Mouse (Mus musculus) embryonic facial prominence, embryonic 14.5 days (tissue): ENCODE data around the gene Mapk14. TPM values are rescaled to one million over a fixed set of nuclear protein-coding genes. Genes with fewer than 3 reads are reported as not detected.

Experiments
- ATAC-seq: fragments of 200-750 bp; cut with Nextera tagmentation; 2 replicates; pipeline ENCODE4 v1.8.0; 2017; ENCODE audit warnings: low read depth, moderate number of reproducible peaks, moderate TSS enrichment
- DNase-seq: peaks from one replicate; pipeline ENCODE4 v3.0.0-alpha.2; 2015; ENCODE audit warnings: low spot score
- H3K27ac ChIP-seq: fragments of 300-500 bp; sonication (generic); replicated peaks from 2 replicates; pipeline ENCODE4 v1.5.1; 2014; ENCODE audit warnings: low read depth, mild to moderate bottlenecking, low read length, moderate library complexity
- H3K27me3 ChIP-seq: fragments of 300-500 bp; sonication (generic); replicated peaks from 2 replicates; pipeline ENCODE4 v1.6.1; 2014; ENCODE audit warnings: low read length; ENCODE audit not compliant: control insufficient read depth, insufficient read depth
- H3K36me3 ChIP-seq: fragments of 300-500 bp; sonication (generic); 2 replicates; pipeline ENCODE4 v1.6.1; 2014; ENCODE audit warnings: low read length, mixed read lengths; ENCODE audit not compliant: control insufficient read depth, insufficient read depth
- H3K4me1 ChIP-seq: fragments of 300-500 bp; sonication (generic); 2 replicates; pipeline ENCODE4 v1.6.1; 2014; ENCODE audit warnings: antibody characterized with exemption, low read length; ENCODE audit not compliant: control insufficient read depth, insufficient read depth
- H3K4me2 ChIP-seq: fragments of 300-500 bp; sonication (generic); 2 replicates; pipeline ENCODE4 v1.6.1; 2014; ENCODE audit warnings: low read depth, mild to moderate bottlenecking, low read length, moderate library complexity, mixed read lengths
- H3K4me3 ChIP-seq: fragments of 300-500 bp; sonication (generic); 2 replicates; pipeline ENCODE4 v1.5.1; 2014; ENCODE audit warnings: low read depth, mild to moderate bottlenecking, low read length
- H3K9ac ChIP-seq: fragments of 300-500 bp; sonication (generic); 2 replicates; pipeline ENCODE4 v1.6.1; 2014; ENCODE audit warnings: low read depth, mild to moderate bottlenecking, low read length, moderate library complexity, mixed read lengths
- H3K9me3 ChIP-seq: fragments of 300-500 bp; sonication (generic); 2 replicates; pipeline ENCODE4 v1.6.1; 2016; ENCODE audit warnings: low read length; ENCODE audit not compliant: control insufficient read depth
- WGBS: fragments of 180-500 bp; shearing (Covaris S2); extraction: QIAGEN DNeasy Blood & Tissue Kit; methylation state at CpG from one replicate; pipeline ENCODE4 v1.1.7; 2014; 5-methylcytosine and 5-hydroxymethylcytosine counted together
- polyA plus RNA-seq: library from polyadenylated mRNA; unstranded; fragments of >200 nt; fragmentation: Nextera tagmentation; extraction: Ambion mirVana; gene quantifications from 2 replicates; pipeline ENCODE4 v1.2.1, GENCODE M21; 2014

The Mapk14 gene
- polyA plus RNA-seq, 1 experiment from 2014 or later, result 52.8 TPM

- peak overlapping the region; percentile 75; the same call in 1 of the 2 replicates for H3K4me2 ChIP-seq
- no peak overlapping the region for H3K27ac ChIP-seq
- H3K36me3 ChIP-seq, result no peaks in the 10 kb centered on the region
- H3K9me3 ChIP-seq, result no peaks in the 10 kb centered on the region
- no peak overlapping the region for H3K9ac ChIP-seq
- ATAC-seq, result no peak
- no peak overlapping the region for H3K4me3 ChIP-seq
- peaks cover 8% of the 10 kb centered on the region; the same call in 1 of the 2 replicates for H3K27me3 ChIP-seq
- DNase-seq, result no peak
- 54% methylated on average over 2 of the region's 2 CpGs for WGBS
- peaks cover 41% of the 10 kb centered on the region for H3K4me1 ChIP-seq
These were observed 2.9 kb downstream of the Mapk14 start for GRCm38 (mm10) chr17:28694078-28694477.

GRCm38 (mm10) chr17:28694832-28695231, 3.7 kb downstream of the Mapk14 start:
- H3K9ac ChIP-seq, result no peak overlapping the region
- WGBS, result 72% methylated on average over 4 of the region's 4 CpGs
- ATAC-seq, result no peak

GRCm38 (mm10) chr17:28696641-28697040, 5.5 kb downstream of the Mapk14 start:
- no peak overlapping the region for H3K4me2 ChIP-seq
- peaks cover 38% of the 10 kb centered on the region for H3K4me1 ChIP-seq
- H3K9me3 ChIP-seq, result no peaks in the 10 kb centered on the region
- no peak for DNase-seq
- 41% methylated on average over 2 of the region's 2 CpGs for WGBS
- no peaks in the 10 kb centered on the region for H3K36me3 ChIP-seq
- H3K4me3 ChIP-seq, result no peak overlapping the region
- H3K27ac ChIP-seq, result no peak overlapping the region; the same call in 1 of the 2 replicates
- no peaks in the 10 kb centered on the region for H3K27me3 ChIP-seq
- H3K9ac ChIP-seq, result no peak overlapping the region
- ATAC-seq, result no peak

More at GRCm38 (mm10) chr17:28694832-28695231, 3.7 kb downstream of the Mapk14 start:
- DNase-seq, result no peak
- Histone ChIP-seq H3K4me1 (peaks cover 38% of the 10 kb centered on the region), H3K36me3 (no peaks in the 10 kb centered on the region), H3K27ac (no peak overlapping the region), H3K4me2 (no peak overlapping the region), H3K9me3 (no peaks in the 10 kb centered on the region), H3K4me3 (no peak overlapping the region), H3K27me3 (0 out of 2 replicates have a peak, but pooled peaks cover under 1% of the 10 kb centered on the region)

- 60% methylated on average over 13 of the region's 13 CpGs for WGBS
- no peak overlapping the region for H3K4me3 ChIP-seq
- H3K9me3 ChIP-seq, result no peaks in the 10 kb centered on the region
- H3K9ac ChIP-seq, result no peak overlapping the region
- no peaks in the 10 kb centered on the region for H3K27me3 ChIP-seq
- H3K4me1 ChIP-seq, result peaks cover 38% of the 10 kb centered on the region
- H3K4me2 ChIP-seq, result no peak overlapping the region
- H3K27ac ChIP-seq, result peak overlapping the region; percentile 65; the same call in 1 of the 2 replicates
- DNase-seq, result peak; percentile 69
- H3K36me3 ChIP-seq, result no peaks in the 10 kb centered on the region
- ATAC-seq, result peak; percentile 68
These were observed 6.4 kb downstream of the Mapk14 start for GRCm38 (mm10) chr17:28697290-28698195.

GRCm38 (mm10) chr17:28698245-28698644, 7.1 kb downstream of the Mapk14 start:
- DNase-seq (no peak), ATAC-seq (no peak)
- Histone ChIP-seq H3K36me3 (no peaks in the 10 kb centered on the region), H3K4me2 (no peak overlapping the region), H3K4me3 (no peak overlapping the region), H3K9me3 (no peaks in the 10 kb centered on the region), H3K27ac (no peak overlapping the region), H3K4me1 (peaks cover 34% of the 10 kb centered on the region), H3K27me3 (no peaks in the 10 kb centered on the region), H3K9ac (no peak overlapping the region)
- 31% methylated on average over 4 of the region's 4 CpGs for WGBS

GRCm38 (mm10) chr17:28698672-28699071, 7.5 kb downstream of the Mapk14 start:
- H3K27ac ChIP-seq, result no peak overlapping the region
- H3K36me3 ChIP-seq, result no peaks in the 10 kb centered on the region
- H3K4me1 ChIP-seq, result peaks cover 30% of the 10 kb centered on the region
- no peaks in the 10 kb centered on the region for H3K9me3 ChIP-seq
- no peak for ATAC-seq
- H3K4me3 ChIP-seq, result no peak overlapping the region
- no peak for DNase-seq
- H3K4me2 ChIP-seq, result no peak overlapping the region
- H3K27me3 ChIP-seq, result no peaks in the 10 kb centered on the region
- 74% methylated on average over 2 of the region's 2 CpGs for WGBS
- H3K9ac ChIP-seq, result no peak overlapping the region

GRCm38 (mm10) chr17:28699789-28700188, 8.7 kb downstream of the Mapk14 start:
- ATAC-seq (no peak), DNase-seq (no peak)
- no peak overlapping the region for H3K27ac ChIP-seq
- no peak overlapping the region for H3K4me3 ChIP-seq
- WGBS, result 72% methylated on average over 7 of the region's 7 CpGs
- no peaks in the 10 kb centered on the region for H3K36me3 ChIP-seq
- peaks cover 23% of the 10 kb centered on the region for H3K4me1 ChIP-seq
- no peak overlapping the region for H3K4me2 ChIP-seq
- H3K27me3 ChIP-seq, result no peaks in the 10 kb centered on the region
- no peak overlapping the region for H3K9ac ChIP-seq
- no peaks in the 10 kb centered on the region for H3K9me3 ChIP-seq

- ATAC-seq, result no peak
- WGBS, result 93% methylated on average over 4 of the region's 4 CpGs
- Histone ChIP-seq H3K9me3 (no peaks in the 10 kb centered on the region), H3K27ac (no peak overlapping the region), H3K36me3 (no peaks in the 10 kb centered on the region), H3K9ac (no peak overlapping the region), H3K4me1 (peaks cover 23% of the 10 kb centered on the region), H3K27me3 (no peaks in the 10 kb centered on the region), H3K4me3 (no peak overlapping the region), H3K4me2 (no peak overlapping the region)
- DNase-seq, result no peak
These were observed 10.0 kb downstream of the Mapk14 start for GRCm38 (mm10) chr17:28701171-28701570.
